Mouse (Mus musculus) E14TG2a.4 (cell line): Measurements from ENCODE around the gene Tmem170.
A peak's percentile ranks its signal among the peaks of the same experiment; 100 is the strongest.
"Not testable (repeated sequence)": the region's sequence is repeated elsewhere in the genome, so short reads cannot be mapped to it uniquely, and the experiment has no call there.

Experiments used
- H3K27me3 ChIP-seq: 2 replicates; pipeline ENCODE4 v1.6.1; 2014; ENCODE audit warnings: low read length, control low read depth; ENCODE audit not compliant: insufficient read depth
- H3K36me3 ChIP-seq: 2 replicates; pipeline ENCODE4 v1.6.1; 2014; ENCODE audit warnings: low read length, control low read depth; ENCODE audit not compliant: insufficient read depth
- H3K4me1 ChIP-seq: replicated peaks from 2 replicates; pipeline ENCODE4 v1.6.1; 2014; ENCODE audit warnings: low read depth, low read length, control low read depth
- H3K4me3 ChIP-seq: replicated peaks from 2 replicates; pipeline ENCODE4 v1.5.1; 2014; ENCODE audit warnings: mild to moderate bottlenecking, low read length
- H3K9me3 ChIP-seq: 2 replicates; pipeline ENCODE4 v1.6.1; 2014; ENCODE audit warnings: low read length, control low read depth
- CTCF ChIP-seq: conservative IDR thresholded peaks from 2 replicates; pipeline ENCODE4 v1.5.1; 2014; ENCODE audit warnings: low read length
- NANOG ChIP-seq: IDR thresholded peaks from 2 replicates; pipeline ENCODE4 v1.6.1; 2014; ENCODE audit warnings: borderline replicate concordance, low read length, mixed read lengths
- POU5F1 ChIP-seq: IDR thresholded peaks from 2 replicates; pipeline ENCODE4 v1.6.1; 2014; ENCODE audit warnings: low read length, borderline replicate concordance

Tmem170 gene

DNA sequence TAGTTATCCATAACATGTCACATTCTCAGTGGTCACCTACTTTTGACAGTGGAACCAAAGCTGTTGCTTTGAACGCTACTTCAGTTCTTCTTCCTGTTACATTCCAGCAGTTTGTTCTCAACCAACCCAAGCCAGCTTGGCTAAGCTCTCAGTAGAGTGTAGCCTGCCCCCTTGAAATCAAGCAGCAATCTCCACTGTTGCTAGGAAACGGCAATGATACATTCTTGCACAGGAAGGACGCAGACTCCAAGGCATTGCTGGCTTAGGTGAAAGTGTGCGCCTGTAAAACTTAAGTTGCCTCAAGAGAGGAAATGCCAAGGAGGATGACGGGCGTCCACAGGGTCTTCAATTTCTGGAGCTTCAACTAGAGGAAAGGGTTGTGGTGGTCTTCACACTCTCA, 10.7 kb downstream of the Tmem170 start:
- no peak overlapping the region for H3K4me3 ChIP-seq
- H3K27me3 ChIP-seq = no peaks in the 10 kb centered on the region
- no peak for TF ChIP-seq NANOG
- TF ChIP-seq POU5F1 = no peak
- TF ChIP-seq CTCF = no peak
- H3K4me1 ChIP-seq = peaks cover 46% of the 10 kb centered on the region
- no peaks in the 10 kb centered on the region for H3K9me3 ChIP-seq
- H3K36me3 ChIP-seq = peaks cover 44% of the 10 kb centered on the region

DNA sequence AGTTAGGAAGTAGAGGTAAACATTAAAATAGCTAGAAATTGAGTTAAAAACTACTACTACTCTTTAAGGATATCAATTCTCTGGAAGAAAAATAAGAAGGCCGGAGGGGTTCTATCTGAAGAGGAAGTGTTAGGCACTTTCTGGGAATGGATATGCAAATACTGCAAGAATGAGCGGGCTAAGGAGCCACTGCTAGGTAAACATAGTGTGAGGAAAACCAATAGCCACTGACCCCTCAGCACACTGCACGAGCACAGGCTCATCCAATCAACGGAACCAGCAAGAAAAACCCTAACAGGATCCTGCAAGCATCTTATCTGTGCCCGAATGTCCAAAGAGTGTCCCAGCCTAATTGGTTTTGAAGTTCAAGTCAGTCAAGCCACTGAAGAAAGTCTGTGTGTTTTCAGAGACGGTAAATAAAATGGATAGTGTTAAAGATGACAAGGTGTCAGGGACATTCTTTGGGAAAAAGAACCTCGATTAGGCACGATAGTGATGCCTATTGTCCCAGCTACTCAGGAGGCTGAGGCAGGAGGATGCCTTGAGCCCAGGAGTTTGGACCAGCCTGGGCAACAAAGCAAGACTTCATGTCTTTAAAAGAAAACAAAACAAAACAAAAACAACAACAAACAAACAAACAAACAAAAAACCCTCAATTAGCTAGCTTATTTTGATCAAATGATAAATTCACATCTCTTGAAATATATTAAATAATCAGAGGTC, 11.3 kb downstream of the Tmem170 start:
- Histone ChIP-seq H3K4me1 (peaks cover 42% of the 10 kb centered on the region), H3K36me3 (peaks cover 40% of the 10 kb centered on the region), H3K9me3 (no peaks in the 10 kb centered on the region), H3K4me3 (no peak overlapping the region), H3K27me3 (no peaks in the 10 kb centered on the region)
- no peak for TF ChIP-seq POU5F1
- no peak for TF ChIP-seq NANOG
- TF ChIP-seq CTCF = no peak

DNA sequence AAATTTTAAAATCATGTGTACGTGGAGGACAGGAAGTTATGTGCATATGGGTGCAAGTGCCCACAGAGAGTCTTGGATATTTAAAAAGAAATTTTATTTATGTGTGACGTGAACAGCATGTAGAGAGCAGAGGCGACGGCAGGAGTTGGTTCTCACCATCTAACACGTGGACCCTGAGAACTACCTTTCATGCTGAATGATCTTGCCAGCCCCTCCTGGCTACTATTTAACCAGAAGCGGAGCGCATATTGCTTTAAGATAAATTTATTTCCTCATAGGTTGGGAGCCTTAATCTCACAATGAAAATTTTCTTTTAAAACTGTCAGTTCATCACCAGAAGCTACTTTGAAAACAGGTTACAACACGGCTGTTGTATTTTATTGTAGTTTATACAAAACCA, 11.9 kb downstream of the Tmem170 start:
- TF ChIP-seq CTCF (no peak), POU5F1 (no peak), NANOG (no peak)

DNA sequence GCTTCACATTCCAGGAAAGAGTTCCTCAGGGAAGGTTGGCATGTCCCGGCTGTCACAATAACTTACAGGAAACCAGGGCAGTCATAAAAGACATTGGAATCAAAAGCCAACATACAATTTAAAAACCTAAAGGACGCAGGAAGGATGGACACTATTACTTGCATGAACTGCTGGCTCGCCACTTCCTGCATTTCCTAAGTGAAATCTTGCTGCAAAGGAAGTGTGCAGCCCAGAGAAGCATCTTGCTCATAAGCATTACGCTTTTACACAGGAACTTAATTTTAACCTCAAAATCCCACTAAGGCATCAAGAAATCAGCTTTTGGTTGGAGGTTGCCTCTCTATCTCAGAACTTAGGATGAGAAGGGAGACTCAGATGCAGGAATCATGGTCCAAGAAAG, 13.3 kb downstream of the Tmem170 start:
- Histone ChIP-seq H3K36me3 (peaks cover 30% of the 10 kb centered on the region), H3K4me3 (no peak overlapping the region), H3K9me3 (no peaks in the 10 kb centered on the region), H3K27me3 (no peaks in the 10 kb centered on the region), H3K4me1 (peaks cover 25% of the 10 kb centered on the region)
- no peak for TF ChIP-seq NANOG

More for the DNA sequence above, 11.9 kb downstream of the Tmem170 start:
- Histone ChIP-seq H3K36me3 (peaks cover 35% of the 10 kb centered on the region), H3K9me3 (no peaks in the 10 kb centered on the region), H3K4me1 (peaks cover 37% of the 10 kb centered on the region), H3K4me3 (no peak overlapping the region), H3K27me3 (no peaks in the 10 kb centered on the region)

DNA sequence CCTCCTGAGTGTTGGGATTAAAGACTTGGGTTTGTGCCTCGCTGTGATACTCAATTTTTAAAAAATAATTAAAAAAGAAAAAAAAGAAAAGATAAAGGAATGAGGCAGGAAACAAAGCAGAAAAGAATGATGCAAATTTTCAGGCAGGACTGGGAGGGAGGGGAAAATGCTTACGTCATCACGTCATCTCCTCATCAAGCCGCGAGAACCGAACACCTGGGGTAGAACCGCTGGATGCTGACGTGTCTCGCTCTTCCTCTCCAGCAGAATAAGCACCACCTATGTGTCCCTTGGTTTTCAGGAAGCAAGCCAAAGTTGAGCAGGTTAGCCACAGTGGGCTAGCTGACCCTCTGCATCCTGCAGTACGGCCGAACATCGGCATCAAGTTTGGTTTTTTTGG, 20.6 kb downstream of the Tmem170 start:
- TF ChIP-seq POU5F1 (no peak), CTCF (no peak), NANOG (no peak)

DNA sequence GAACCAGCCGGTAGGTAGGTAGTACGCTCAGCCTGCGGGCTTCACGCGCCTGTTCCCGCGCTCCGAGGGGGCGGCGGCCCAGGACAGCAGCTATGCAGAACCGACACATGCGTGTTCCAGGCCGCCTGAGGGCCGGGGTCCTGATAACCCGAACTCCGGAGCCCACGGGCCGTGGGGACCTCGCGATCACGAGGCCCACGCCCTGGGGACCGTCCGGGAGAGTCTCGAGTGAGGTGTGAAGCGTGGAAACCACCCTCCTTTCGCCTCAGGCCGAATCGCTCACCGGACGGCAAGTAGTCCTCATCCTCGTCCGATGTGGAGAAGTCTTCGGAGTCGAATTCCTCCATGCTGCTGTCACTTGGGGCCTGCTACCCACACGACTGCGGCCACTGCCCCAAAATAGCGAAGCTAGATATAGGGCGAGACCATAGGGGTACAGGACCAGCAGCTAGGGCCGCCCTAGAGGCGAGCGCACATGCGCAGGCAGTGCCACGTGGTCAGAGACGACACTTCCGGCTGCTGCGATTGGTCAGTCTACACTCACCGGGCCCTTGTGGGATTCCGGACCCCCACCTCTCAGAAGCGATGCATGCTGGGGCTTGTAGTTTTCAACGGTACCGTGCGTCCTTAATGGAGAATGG, 22.6 kb downstream of the Tmem170 start, which contains the start of gene Cfdp1:
Cfdp1 (minus strand) TSS at position 431 of the 641 bp plus-strand sequence.
- TF ChIP-seq POU5F1 (no peak), CTCF (no peak), NANOG (no peak)
- peaks cover 35% of the 10 kb centered on the region for H3K36me3 ChIP-seq

More for the DNA sequence above, 20.6 kb downstream of the Tmem170 start:
- Histone ChIP-seq H3K4me3 (peak overlapping the region; percentile 39; the same call in 1 of the 2 replicates), H3K36me3 (peaks cover 16% of the 10 kb centered on the region), H3K4me1 (peaks cover 39% of the 10 kb centered on the region), H3K9me3 (no peaks in the 10 kb centered on the region), H3K27me3 (no peaks in the 10 kb centered on the region)

DNA sequence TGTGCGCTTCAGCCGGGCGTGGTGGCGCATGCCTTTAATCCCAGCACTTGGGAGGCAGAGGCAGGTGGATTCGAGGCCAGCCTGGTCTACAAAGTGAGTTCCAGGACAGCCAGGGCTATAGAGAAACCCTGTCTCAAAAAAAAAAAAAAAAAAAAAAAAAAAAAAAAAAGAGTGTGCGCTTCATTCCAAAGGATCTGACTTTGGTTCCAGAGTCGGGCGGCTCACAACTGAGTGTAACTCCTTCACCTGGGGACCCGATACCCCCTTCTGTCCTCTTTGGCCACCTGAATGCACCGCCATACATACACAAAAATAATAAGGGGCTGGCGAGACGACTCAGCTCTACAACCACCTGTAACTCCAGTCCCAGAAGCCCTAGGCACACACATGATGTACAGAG, 23.3 kb downstream of the Tmem170 start:
- not testable (repeated sequence) for H3K27me3 ChIP-seq, H3K9me3 ChIP-seq
- Histone ChIP-seq H3K4me1 (peaks cover 62% of the 10 kb centered on the region), H3K36me3 (peaks cover 41% of the 10 kb centered on the region), H3K4me3 (peak overlapping the region; percentile 94)

More for the DNA sequence above, 22.6 kb downstream of the Tmem170 start, which contains the start of gene Cfdp1:
- Histone ChIP-seq H3K4me1 (peaks cover 55% of the 10 kb centered on the region), H3K4me3 (peak within 1 kb of the TSS; percentile 94), H3K27me3 (no peaks in the 10 kb centered on the region), H3K9me3 (no peaks in the 10 kb centered on the region)

DNA sequence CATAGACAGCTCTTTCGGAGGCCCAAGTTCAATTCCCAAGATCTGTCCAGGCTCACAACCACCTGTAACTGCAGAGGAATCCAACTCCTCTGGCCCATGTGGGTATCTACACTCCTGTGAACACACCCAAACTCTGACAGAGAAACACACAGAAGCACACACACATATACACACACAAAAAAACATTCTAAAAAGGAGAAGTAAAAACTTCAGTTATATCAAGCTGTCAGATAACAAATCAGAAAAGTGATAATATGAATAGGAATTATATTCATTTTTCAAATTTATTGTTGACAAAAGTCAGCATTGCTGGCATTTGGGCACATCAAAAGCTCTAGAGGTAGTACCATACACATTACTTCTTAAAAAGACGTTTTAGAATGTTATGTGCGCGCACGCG, 29.8 kb downstream of the Tmem170 start:
- Histone ChIP-seq H3K9me3 (no peaks in the 10 kb centered on the region), H3K4me3 (no peak overlapping the region)
- TF ChIP-seq POU5F1 (no peak), CTCF (no peak), NANOG (no peak)

More for the DNA sequence above, 29.8 kb downstream of the Tmem170 start:
- peaks cover 85% of the 10 kb centered on the region for H3K36me3 ChIP-seq
- no peaks in the 10 kb centered on the region for H3K27me3 ChIP-seq
- H3K4me1 ChIP-seq = peaks cover 40% of the 10 kb centered on the region
